Mouse (Mus musculus): ENCODE results near the gene Galntl6.

Galntl6 gene

DNA sequence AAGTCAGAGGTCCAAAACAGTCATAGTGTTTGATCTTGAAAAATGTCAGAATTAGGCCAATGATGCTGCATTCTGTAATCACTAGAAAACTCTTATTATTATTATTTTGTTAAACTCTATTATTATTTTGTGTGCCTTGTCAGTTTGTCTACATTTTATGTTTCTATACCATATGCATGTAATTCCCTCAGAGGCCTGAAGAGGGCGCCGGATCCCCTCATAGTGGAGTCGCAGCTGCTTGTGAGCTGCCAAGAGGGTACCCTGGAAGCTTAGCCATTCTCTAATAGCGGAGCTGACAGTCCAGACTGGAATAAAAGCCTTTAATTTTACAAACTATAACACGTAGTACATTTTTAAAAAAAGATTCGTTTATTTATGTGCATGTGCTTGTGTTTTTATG, 945.8 kb downstream of the Galntl6 start:
- no peak for DNase-seq (ENCODE audit: low read depth, low spot score)

DNA sequence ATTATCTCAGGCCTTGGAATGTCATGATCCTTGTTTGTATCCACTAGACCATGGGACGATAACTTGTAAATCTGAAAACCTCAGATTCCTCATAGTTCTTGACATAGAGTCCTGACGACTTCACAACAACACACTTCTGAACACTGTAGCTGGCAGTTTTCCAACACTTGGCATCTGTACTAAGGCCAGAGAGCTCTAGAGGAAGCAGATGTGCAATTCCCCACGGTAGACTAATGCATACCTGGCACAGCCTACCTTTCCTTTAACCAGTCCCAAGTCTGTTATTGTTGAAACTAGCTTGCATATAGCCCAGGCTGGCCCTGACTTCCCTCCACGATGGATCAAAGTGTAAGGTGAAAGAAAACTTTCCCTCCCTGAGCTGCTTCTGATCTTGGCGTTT, 946.9 kb downstream of the Galntl6 start:
- DNase-seq (ENCODE audit: low read depth, low spot score): no peak

GRCm38 (mm10) chr8:57962286-57963110, 949.9 kb downstream of the Galntl6 start:
- no peak for DNase-seq (ENCODE audit: low read depth, low spot score)

DNA sequence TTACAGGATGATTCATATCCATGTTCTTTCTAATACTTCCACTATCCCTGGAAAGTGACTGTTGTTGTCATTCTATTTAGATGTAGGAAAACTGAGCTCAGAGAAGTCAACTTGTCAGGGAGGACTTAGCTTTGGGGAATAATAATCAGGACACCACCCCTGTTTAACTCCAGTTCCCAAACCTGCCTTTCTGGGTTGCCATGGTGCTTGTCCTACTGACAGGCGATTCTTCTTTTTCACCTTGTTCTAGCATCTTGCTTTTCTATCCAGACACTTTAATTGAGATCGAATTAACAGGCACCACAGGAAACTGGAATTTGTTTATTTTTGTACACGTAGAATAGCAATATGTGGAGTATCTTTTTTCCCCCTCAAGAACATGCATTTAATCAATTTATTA, 953.3 kb downstream of the Galntl6 start:
- DNase-seq (ENCODE audit: low read depth, low spot score): no peak

DNA sequence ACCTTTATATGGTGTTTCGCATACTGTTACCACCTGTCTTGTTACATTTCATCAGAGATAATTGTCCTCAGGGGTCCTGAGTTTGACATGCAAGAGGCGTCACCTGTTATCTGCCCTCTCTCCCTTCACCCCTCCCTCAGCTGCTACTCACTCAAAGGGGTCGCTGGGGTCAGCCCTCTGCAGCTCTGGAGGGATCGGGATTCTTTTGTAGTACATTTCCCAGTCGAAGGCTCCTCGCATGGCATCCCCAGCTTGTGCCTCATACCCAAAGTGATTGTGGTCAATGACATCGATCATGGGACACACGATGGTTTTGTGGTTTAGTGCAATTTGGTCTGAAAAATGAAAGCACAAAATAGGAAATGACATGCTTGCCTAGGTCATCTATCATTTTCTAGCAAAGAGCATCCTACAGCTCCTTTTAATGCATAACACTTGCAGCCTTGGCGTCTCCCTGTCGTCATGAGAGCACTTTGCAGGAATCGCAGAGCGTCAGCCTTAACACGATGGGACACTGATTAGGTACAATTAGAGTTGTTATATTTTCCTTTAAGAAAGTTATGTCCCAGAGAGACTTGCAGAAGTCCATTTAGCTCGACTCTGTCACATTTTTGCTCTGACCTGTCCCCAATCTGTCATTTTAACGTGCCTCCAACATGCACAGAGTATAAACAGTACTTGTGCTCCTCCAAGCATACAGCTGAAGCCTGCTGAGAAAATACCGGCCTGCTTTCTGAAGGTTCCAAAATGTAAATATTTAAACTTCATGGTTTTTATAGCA, 954.1 kb downstream of the Galntl6 start:
- no peak for DNase-seq (ENCODE audit: low read depth, low spot score)

DNA sequence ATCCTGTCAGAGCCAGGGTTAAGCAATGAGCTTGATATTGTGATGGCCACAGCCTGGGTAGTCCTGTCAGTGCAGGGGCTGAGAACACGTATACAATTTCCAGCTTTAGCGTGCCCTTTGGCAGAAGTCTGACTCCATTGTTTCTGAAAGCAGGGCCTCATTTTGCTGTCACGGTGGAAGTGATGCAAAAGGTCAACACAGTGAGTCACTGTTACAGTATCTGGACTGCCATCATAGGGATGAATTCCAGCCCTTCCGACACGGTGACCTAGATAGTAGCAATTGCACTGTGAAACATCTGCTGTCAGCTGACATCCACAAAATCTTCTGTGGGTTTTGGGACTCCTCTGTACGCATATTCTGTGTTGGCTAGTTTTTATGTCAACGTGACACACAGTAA, 956.9 kb downstream of the Galntl6 start:
- no peak for DNase-seq (ENCODE audit: low read depth, low spot score)

GRCm38 (mm10) chr8:57941113-57941512, 971.3 kb downstream of the Galntl6 start:
- no peak for DNase-seq (ENCODE audit: low read depth, low spot score)

DNA sequence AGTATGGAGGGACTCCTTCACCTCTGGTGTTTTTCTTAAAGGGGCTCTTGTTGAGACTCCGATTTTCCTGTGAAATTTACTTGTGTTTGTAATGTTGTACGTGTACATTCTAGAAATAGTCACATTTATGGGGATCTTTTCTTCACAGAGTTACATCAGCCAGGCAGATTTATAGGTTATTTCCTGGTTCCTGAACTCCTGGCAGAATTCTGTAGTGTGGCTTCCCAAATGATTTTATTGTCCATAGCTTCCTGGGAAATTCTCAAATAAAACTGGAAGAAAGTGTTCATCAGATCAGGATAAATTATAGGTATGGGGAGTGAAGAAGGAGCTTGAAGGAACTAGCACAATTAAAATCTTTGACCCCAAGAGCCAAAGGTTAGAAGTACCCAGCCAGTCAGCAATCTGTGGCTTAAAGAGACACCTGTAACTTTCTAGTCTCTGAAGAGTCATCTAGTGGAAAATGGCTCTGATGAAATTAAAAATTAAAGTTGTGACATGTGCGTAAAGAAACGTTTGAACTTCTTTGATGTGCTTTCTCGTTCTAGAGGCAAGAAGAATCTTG, 972.5 kb downstream of the Galntl6 start:
- no peak for DNase-seq (ENCODE audit: low read depth, low spot score)

- peak; percentile 30 for DNase-seq (ENCODE audit: low read depth, low spot score)
Observed at GRCm38 (mm10) chr8:57939177-57939855, 973.1 kb downstream of the Galntl6 start.

DNA sequence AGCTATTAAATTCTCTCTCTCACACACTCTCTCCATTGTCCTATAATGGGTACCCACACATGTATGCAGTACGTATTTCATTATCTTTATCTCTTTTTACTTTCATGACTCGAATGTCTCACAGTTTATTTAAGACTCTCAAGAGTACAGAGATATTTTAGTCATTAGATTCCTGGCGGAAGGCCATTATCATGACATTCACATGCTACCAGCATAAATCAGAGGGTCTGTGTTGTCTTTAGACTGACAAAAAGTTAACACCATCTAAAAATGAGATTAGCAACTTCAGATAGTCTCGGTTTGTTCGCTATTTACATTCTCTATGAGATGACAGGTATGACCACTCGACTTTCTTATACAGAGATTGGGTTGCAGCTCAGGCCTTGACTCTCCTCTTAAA, 985.4 kb downstream of the Galntl6 start:
- DNase-seq (ENCODE audit: low read depth, low spot score): no peak

- DNase-seq (ENCODE audit: low read depth, low spot score): no peak
Observed at GRCm38 (mm10) chr8:57923556-57923955, 988.9 kb downstream of the Galntl6 start.

- no peak for DNase-seq (ENCODE audit: low read depth, low spot score)
Observed at GRCm38 (mm10) chr8:57923130-57923529, 989.3 kb downstream of the Galntl6 start.

DNA sequence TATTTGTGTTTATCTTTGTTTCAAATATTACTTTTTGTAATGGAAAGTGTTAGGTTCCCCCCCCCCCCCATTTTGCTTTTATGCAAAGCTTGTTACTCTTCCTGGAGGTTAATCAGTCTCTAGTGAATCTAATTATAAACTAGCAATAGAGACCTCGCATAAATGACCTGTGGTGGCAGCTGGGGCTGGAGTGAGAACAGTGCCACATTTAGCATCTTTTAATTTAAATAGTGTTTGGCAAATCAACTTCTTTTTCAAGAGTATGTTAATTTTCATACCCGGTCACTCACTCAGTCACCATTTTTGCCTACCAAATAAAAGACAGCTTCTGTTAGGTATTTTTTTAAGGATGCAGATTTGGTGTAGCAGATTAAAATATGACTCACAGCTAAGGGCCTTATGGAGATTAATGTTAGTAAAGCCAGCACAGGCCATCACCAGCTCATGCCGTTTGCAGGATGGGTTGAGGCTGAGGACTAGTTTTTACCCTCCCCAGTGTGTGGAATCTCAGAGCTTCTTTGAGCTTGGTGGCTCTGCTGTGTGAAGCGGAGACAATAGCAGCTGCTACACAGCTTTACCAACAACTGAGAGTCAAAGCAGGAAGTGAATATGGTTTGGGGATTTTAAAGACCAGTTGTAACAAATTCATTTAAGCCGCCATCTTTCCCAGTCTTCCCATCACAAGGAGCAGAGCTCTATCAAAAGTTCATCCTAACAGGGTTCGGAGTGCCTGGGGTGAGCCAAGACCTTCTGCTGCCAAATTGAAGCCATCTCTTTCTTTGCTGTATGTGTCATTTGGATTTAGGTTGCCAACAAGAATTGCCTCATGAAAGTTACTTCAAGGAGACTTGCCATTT, 990.0 kb downstream of the Galntl6 start:
- no peak for DNase-seq (ENCODE audit: low read depth, low spot score)

- no peak for DNase-seq (ENCODE audit: low read depth, low spot score)
Observed at GRCm38 (mm10) chr8:57920326-57920903, 992.0 kb downstream of the Galntl6 start.

- DNase-seq (ENCODE audit: low read depth, low spot score): peak; percentile 20
Observed at GRCm38 (mm10) chr8:57918720-57919640, 993.5 kb downstream of the Galntl6 start.

- DNase-seq (ENCODE audit: low read depth, low spot score): no peak
Observed at GRCm38 (mm10) chr8:57893360-57893759, 1019.1 kb downstream of the Galntl6 start.

- no peak for DNase-seq (ENCODE audit: low read depth, low spot score)
Observed at GRCm38 (mm10) chr8:57892115-57892514, 1020.3 kb downstream of the Galntl6 start.

DNA sequence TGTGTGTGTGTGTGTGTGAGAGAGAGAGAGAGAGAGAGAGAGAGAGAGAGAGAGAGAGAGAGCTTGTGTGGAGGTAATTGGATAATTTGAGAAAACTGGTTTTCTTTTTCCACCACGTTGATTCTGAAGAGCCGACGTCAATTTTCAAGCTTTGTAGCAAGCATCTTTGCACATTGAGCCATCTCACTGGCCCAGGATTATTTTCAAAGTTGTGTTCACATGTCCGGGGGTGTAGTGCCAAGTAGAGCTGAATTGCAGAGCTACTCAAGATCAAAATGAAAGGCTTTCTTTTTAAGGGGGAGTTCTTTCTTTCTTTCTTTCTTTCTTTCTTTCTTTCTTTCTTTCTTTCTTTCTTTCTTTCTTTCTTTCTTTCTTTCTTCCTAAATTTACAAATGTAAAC, 1022.3 kb downstream of the Galntl6 start:
- DNase-seq (ENCODE audit: low read depth, low spot score): no peak

DNA sequence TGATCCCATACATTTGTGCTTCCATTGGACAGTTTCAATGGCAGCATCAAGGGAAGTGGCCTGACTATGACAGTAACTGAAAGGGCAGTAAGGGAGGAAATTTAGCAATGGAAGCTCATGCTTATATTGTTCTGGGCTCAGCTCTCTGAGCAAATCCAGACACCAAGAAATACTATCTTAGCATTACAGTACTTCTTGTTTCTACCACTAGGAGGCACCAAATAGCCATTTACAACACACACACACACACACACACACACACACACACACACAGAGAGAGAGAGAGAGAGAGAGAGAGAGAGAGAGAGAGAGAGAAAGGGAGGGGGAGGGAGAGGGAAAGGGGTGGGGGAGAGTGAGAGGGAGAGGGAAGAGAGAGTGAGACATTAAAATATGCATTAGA, 1023.6 kb downstream of the Galntl6 start:
- DNase-seq (ENCODE audit: low read depth, low spot score): peak; percentile 9

DNA sequence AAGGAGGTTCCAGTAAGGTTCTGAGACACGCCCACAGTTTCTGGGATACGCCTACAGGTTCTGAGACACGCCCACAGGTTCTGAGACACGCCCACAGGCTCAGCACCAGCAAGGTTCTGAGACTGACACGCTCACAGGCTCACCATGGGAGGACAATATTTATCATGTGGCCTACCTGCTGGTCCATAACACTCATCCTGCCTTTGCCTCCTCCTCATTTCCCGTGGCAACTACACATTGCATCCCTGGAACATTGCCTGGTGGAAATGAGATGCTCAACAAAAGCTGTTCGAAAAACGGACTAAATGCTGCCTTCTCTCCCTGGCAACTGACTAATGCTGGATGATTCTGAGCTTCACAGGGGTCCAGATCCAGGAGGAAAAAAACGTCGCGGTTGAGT, 1033.0 kb downstream of the Galntl6 start:
- no peak for DNase-seq (ENCODE audit: low read depth, low spot score)
